Mouse (Mus musculus): ENCODE data around the gene Rpl29.

GRCm38 (mm10) chr9:106478101-106478500 lies 48.8 kb downstream of the Rpl29 start:
- TF ChIP-seq ZC3H11A (IDR thresholded peaks at IDR 0.05; ENCODE audit: borderline replicate concordance, low read depth, low read length), result no peak
- TF ChIP-seq HCFC1 (IDR thresholded peaks at IDR 0.05; ENCODE audit: borderline replicate concordance, insufficient read depth, low read length), result no peak
- no peak for TF ChIP-seq MAFK (IDR thresholded peaks at IDR 0.05; ENCODE audit: insufficient read depth, low read depth, low read length)
